Mouse (Mus musculus): ENCODE measurements around the gene Atg7. TPM values are rescaled to one million over a fixed set of nuclear protein-coding genes. Genes with fewer than 3 reads are reported as not detected.

Atg7 gene
- polyA plus RNA-seq, 1 experiment from 2014 or later, result 18.4 TPM

DNA sequence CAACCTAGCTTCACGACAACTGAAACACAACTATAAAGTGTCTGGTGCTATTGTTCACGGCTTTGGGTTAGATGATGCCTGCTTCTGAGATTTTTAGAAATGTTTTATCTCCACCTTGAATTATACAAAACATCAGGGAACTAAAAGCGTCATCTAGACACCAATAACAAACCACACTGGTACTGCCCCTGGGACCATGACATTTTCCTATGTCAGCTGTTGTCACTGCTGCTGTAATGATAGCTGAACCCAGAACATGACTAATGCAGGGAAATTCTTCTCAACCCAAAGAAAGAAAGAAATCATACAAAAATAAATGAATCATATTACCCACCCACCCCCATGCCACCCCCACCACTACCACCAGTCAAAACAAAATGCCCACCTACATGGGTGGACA lies 261.9 kb downstream of the Atg7 start:
- DNase-seq (no peak), ATAC-seq (ENCODE audit: low FRiP score, low TSS enrichment) (no peak)
- Histone ChIP-seq H3K4me3 (replicated peaks; ENCODE audit: low read depth, low read length) (no peak overlapping the region), H3K4me2 (ENCODE audit: low read length) (no peak overlapping the region), H3K9me3 (ENCODE audit: control insufficient read depth, low read length) (no peaks in the 10 kb centered on the region), H3K36me3 (ENCODE audit: control insufficient read depth, insufficient read depth, low read length) (no peaks in the 10 kb centered on the region), H3K27ac (replicated peaks; ENCODE audit: low read depth, low read length) (no peak overlapping the region), H3K9ac (replicated peaks; ENCODE audit: low read length) (no peak overlapping the region), H3K4me1 (ENCODE audit: control insufficient read depth, insufficient read depth, low read length) (peaks cover 55% of the 10 kb centered on the region), H3K27me3 (ENCODE audit: control insufficient read depth, insufficient read depth, low read length) (no peaks in the 10 kb centered on the region)
- WGBS, result 88% methylated on average over 3 of the region's 3 CpGs

- WGBS, result 84% methylated on average over 8 of the region's 8 CpGs
- H3K4me3 ChIP-seq (replicated peaks; ENCODE audit: low read depth, low read length), result no peak overlapping the region
- H3K27ac ChIP-seq (replicated peaks; ENCODE audit: low read depth, low read length), result no peak overlapping the region
- DNase-seq, result no peak
- no peak overlapping the region for H3K4me2 ChIP-seq (ENCODE audit: low read length)
- peaks cover 49% of the 10 kb centered on the region for H3K4me1 ChIP-seq (ENCODE audit: control insufficient read depth, insufficient read depth, low read length)
- H3K9me3 ChIP-seq (ENCODE audit: control insufficient read depth, low read length), result no peaks in the 10 kb centered on the region
- H3K36me3 ChIP-seq (ENCODE audit: control insufficient read depth, insufficient read depth, low read length), result no peaks in the 10 kb centered on the region
- ATAC-seq (ENCODE audit: low FRiP score, low TSS enrichment), result no peak
- H3K9ac ChIP-seq (replicated peaks; ENCODE audit: low read length), result no peak overlapping the region
- no peaks in the 10 kb centered on the region for H3K27me3 ChIP-seq (ENCODE audit: control insufficient read depth, insufficient read depth, low read length)
Measured at GRCm38 (mm10) chr6:114905253-114906028, 262.5 kb downstream of the Atg7 start.

DNA sequence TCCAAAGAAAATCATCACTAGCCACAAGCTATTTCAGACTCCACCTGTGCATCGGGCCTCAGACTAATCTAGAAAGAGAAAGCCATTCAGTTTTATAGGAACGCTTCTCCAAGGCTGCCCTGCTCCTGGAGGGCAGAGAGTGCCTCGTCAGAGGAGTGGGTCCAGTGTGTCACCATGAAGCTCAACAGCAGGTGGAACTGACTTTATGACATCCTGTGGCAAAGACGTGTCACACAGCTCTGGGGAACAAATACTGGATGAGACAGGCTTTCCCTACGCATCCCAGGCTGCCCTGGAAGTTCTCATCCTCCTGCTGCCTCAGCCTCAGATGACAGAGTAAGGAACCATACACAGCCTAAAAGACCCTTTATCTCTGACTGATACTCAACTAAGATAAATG lies 263.3 kb downstream of the Atg7 start:
- Histone ChIP-seq H3K9me3 (ENCODE audit: control insufficient read depth, low read length) (no peaks in the 10 kb centered on the region), H3K4me3 (replicated peaks; ENCODE audit: low read depth, low read length) (no peak overlapping the region), H3K27me3 (ENCODE audit: control insufficient read depth, insufficient read depth, low read length) (no peaks in the 10 kb centered on the region), H3K27ac (replicated peaks; ENCODE audit: low read depth, low read length) (no peak overlapping the region), H3K9ac (replicated peaks; ENCODE audit: low read length) (no peak overlapping the region), H3K36me3 (ENCODE audit: control insufficient read depth, insufficient read depth, low read length) (no peaks in the 10 kb centered on the region), H3K4me2 (ENCODE audit: low read length) (no peak overlapping the region), H3K4me1 (ENCODE audit: control insufficient read depth, insufficient read depth, low read length) (peaks cover 41% of the 10 kb centered on the region)
- ATAC-seq (ENCODE audit: low FRiP score, low TSS enrichment), result no peak
- WGBS, result 78% methylated on average over 5 of the region's 5 CpGs
- no peak for DNase-seq

DNA sequence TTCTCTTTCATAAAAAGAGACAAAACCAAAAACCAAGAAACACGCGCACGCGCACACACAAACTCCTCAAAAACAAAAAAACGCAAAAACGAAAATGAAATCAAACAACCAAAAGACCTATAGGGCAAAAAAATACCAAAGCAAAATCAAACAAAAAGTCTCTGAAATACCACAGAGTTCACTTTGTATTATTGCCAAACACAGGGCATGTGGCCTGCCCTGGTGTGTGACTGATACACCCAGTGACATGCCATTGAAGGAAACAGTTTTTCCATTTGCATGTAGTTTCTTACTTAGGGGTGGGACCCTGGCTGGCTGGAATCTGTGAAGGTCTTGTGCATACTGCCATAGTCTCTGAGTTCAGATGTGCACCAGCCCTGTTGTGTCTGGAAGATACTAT lies 264.6 kb downstream of the Atg7 start:
- Histone ChIP-seq H3K36me3 (ENCODE audit: control insufficient read depth, insufficient read depth, low read length) (no peaks in the 10 kb centered on the region), H3K27ac (replicated peaks; ENCODE audit: low read depth, low read length) (no peak overlapping the region), H3K4me3 (replicated peaks; ENCODE audit: low read depth, low read length) (no peak overlapping the region), H3K4me2 (ENCODE audit: low read length) (no peak overlapping the region), H3K4me1 (ENCODE audit: control insufficient read depth, insufficient read depth, low read length) (peaks cover 35% of the 10 kb centered on the region), H3K9me3 (ENCODE audit: control insufficient read depth, low read length) (no peaks in the 10 kb centered on the region), H3K9ac (replicated peaks; ENCODE audit: low read length) (no peak overlapping the region), H3K27me3 (ENCODE audit: control insufficient read depth, insufficient read depth, low read length) (no peaks in the 10 kb centered on the region)
- DNase-seq, result no peak
- no peak for ATAC-seq (ENCODE audit: low FRiP score, low TSS enrichment)
- WGBS, result 89% methylated on average over 6 of the region's 6 CpGs

DNA sequence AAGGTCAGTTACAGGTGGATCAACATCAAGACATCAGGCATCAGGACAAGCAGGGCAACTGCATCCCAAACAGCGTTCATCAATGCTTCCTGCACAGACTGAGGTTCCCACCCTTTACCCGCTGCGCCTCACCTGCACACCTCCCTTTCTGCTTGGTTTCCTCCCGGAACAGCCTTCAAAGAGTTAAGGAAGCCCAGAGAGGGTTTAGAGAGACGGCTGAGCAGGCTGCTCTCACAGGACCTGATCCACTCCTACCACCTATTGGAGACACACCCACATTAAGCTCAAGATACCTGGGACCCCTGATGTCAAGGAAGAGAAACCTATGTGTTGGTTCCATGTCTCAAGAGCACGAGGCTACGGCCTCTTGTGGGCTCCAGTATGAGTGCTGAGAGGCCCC lies 266.9 kb downstream of the Atg7 start:
- H3K36me3 ChIP-seq (ENCODE audit: control insufficient read depth, insufficient read depth, low read length), result no peaks in the 10 kb centered on the region
- H3K9me3 ChIP-seq (ENCODE audit: control insufficient read depth, low read length), result no peaks in the 10 kb centered on the region
- no peak for ATAC-seq (ENCODE audit: low FRiP score, low TSS enrichment)
- H3K4me3 ChIP-seq (replicated peaks; ENCODE audit: low read depth, low read length), result no peak overlapping the region
- H3K4me2 ChIP-seq (ENCODE audit: low read length), result no peak overlapping the region
- WGBS, result 90% methylated on average over 7 of the region's 7 CpGs
- no peak overlapping the region for H3K9ac ChIP-seq (replicated peaks; ENCODE audit: low read length)
- H3K27me3 ChIP-seq (ENCODE audit: control insufficient read depth, insufficient read depth, low read length), result no peaks in the 10 kb centered on the region
- no peak for DNase-seq
- peaks cover 40% of the 10 kb centered on the region for H3K4me1 ChIP-seq (ENCODE audit: control insufficient read depth, insufficient read depth, low read length)
- no peak overlapping the region for H3K27ac ChIP-seq (replicated peaks; ENCODE audit: low read depth, low read length)

Other genes starting within 250 kb of the Atg7 start
- 0.57 and 0.80 TPM in 2 replicates for gene Hrh1, start 245.2 kb upstream of the Atg7 start, polyA plus RNA-seq (2014; fragmentation: Nextera tagmentation; extraction: Ambion mirVana)

Measured in midbrain, embryonic 14.5 days (tissue).